Mouse (Mus musculus): ENCODE measurements at regions not wholly inside any gene's neighbourhood (a gene's known extent, or its start where the extent isn't known, plus 50 kb on each side); places are given as distances from the start of the nearest gene placed in this dataset.

DNA sequence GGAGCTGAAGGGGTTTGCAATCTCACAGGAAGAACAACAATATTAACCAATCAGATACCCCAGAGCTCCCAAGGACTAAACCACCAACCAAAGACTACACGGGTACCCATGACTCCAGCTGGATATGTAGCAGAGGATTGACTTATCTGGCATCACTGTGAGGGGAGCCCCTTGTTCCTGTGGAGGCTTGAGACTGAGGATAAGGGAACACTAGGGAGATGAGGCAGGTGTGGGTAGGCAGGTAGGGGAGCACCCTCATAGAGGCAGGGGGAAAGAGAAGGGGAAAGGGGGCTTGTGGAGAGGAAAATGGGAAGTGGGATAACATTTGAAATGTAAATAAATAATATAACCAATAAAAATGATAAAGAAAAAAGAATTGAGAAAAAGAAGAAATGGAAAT lies 134.8 kb downstream of the G6pd2 start:
- H3K9ac ChIP-seq, result no peak overlapping the region
- no peak for ATAC-seq (ENCODE audit: low FRiP score)
- H3K4me3 ChIP-seq, result no peak overlapping the region
- H3K27ac ChIP-seq, result no peak overlapping the region
- H3K4me2 ChIP-seq (replicated peaks), result no peak overlapping the region
- no peaks in the 10 kb centered on the region for H3K9me3 ChIP-seq (replicated peaks)
- H3K36me3 ChIP-seq, result no peaks in the 10 kb centered on the region
- WGBS, result 88% methylated on average over 1 of the region's 1 CpGs
- no peaks in the 10 kb centered on the region for H3K27me3 ChIP-seq
- no peaks in the 10 kb centered on the region for H3K4me1 ChIP-seq

DNA sequence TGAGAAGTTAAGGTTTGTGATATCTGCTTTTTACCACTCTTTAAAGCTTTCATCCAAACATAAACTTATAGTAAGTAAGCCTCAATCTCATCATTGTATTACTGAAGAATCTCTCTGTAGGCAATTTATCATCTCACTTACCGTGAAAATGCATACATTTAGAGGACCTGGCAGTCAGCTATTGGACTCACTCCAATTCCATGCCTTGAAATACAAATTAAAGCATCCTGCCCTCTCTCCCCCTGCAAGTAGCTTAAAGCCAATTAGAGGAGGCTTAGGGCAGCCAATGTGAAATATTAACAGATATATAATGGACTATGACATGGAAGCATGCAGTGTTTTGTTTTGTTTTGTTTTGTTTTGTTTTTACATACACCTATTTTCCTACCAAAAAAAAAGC lies 176.6 kb downstream of the G6pd2 start:
- H3K4me2 ChIP-seq (replicated peaks), result no peak overlapping the region
- no peaks in the 10 kb centered on the region for H3K27me3 ChIP-seq
- no peak overlapping the region for H3K4me3 ChIP-seq
- H3K9me3 ChIP-seq (replicated peaks), result no peaks in the 10 kb centered on the region
- ATAC-seq (ENCODE audit: low FRiP score), result no peak
- 75% methylated on average over 1 of the region's 1 CpGs for WGBS
- H3K27ac ChIP-seq, result no peak overlapping the region
- H3K9ac ChIP-seq, result no peak overlapping the region
- no peaks in the 10 kb centered on the region for H3K4me1 ChIP-seq
- no peaks in the 10 kb centered on the region for H3K36me3 ChIP-seq

GRCm38 (mm10) chr5:62019506-62019905 lies 210.9 kb downstream of the G6pd2 start:
- 79% methylated on average over 4 of the region's 4 CpGs for WGBS
- no peaks in the 10 kb centered on the region for H3K27me3 ChIP-seq
- no peak for ATAC-seq (ENCODE audit: low FRiP score)

GRCm38 (mm10) chr5:62020260-62020659 lies 211.6 kb downstream of the G6pd2 start:
- Histone ChIP-seq H3K4me3 (no peak overlapping the region), H3K27me3 (no peaks in the 10 kb centered on the region), H3K4me1 (no peaks in the 10 kb centered on the region), H3K9me3 (replicated peaks) (no peaks in the 10 kb centered on the region), H3K27ac (no peak overlapping the region), H3K4me2 (replicated peaks) (no peak overlapping the region), H3K9ac (no peak overlapping the region), H3K36me3 (no peaks in the 10 kb centered on the region)
- ATAC-seq (ENCODE audit: low FRiP score), result no peak

More at GRCm38 (mm10) chr5:62019506-62019905, 210.9 kb downstream of the G6pd2 start:
- H3K9me3 ChIP-seq (replicated peaks), result no peaks in the 10 kb centered on the region
- H3K27ac ChIP-seq, result no peak overlapping the region
- no peak overlapping the region for H3K4me2 ChIP-seq (replicated peaks)
- H3K9ac ChIP-seq, result no peak overlapping the region
- no peaks in the 10 kb centered on the region for H3K36me3 ChIP-seq
- H3K4me3 ChIP-seq, result no peak overlapping the region
- no peaks in the 10 kb centered on the region for H3K4me1 ChIP-seq

GRCm38 (mm10) chr5:62041475-62041874 lies 232.9 kb downstream of the G6pd2 start:
- no peaks in the 10 kb centered on the region for H3K4me1 ChIP-seq
- no peak overlapping the region for H3K27ac ChIP-seq
- H3K9me3 ChIP-seq (replicated peaks), result no peaks in the 10 kb centered on the region
- H3K4me2 ChIP-seq (replicated peaks), result no peak overlapping the region
- no peak for ATAC-seq (ENCODE audit: low FRiP score)
- 81% methylated on average over 2 of the region's 2 CpGs for WGBS
- no peaks in the 10 kb centered on the region for H3K36me3 ChIP-seq
- H3K27me3 ChIP-seq, result no peaks in the 10 kb centered on the region
- H3K4me3 ChIP-seq, result no peak overlapping the region
- H3K9ac ChIP-seq, result no peak overlapping the region

- no peak overlapping the region for H3K27ac ChIP-seq
- H3K9ac ChIP-seq, result no peak overlapping the region
- no peaks in the 10 kb centered on the region for H3K27me3 ChIP-seq
- H3K4me3 ChIP-seq, result no peak overlapping the region
- 69% methylated on average over 2 of the region's 2 CpGs for WGBS
- H3K9me3 ChIP-seq (replicated peaks), result no peaks in the 10 kb centered on the region
- H3K4me1 ChIP-seq, result no peaks in the 10 kb centered on the region
- no peak for ATAC-seq (ENCODE audit: low FRiP score)
- no peaks in the 10 kb centered on the region for H3K36me3 ChIP-seq
- no peak overlapping the region for H3K4me2 ChIP-seq (replicated peaks)
Measured at GRCm38 (mm10) chr5:62043678-62044077, 235.1 kb downstream of the G6pd2 start.

DNA sequence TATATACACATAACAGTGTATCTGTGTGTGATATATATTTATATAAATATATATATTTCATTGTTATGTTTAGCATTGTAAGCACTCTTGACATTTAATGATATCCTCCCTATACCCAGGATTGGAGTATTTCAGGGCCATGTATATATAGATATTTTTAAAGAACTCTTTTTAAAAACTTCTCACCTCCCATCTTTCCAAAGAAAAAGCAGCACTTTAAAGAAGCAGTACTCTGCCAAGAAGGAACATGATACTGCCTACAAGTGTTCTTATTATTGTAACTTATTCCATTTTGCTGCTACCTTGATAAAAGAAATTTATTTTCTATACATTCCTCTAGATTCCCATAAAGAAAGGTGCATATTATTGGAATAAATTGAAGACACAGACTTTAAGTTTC lies 270.4 kb downstream of the G6pd2 start:
- H3K27ac ChIP-seq, result no peak overlapping the region
- no peak overlapping the region for H3K9ac ChIP-seq
- H3K9me3 ChIP-seq (replicated peaks), result no peaks in the 10 kb centered on the region
- no peak overlapping the region for H3K4me2 ChIP-seq (replicated peaks)
- H3K27me3 ChIP-seq, result no peaks in the 10 kb centered on the region
- ATAC-seq (ENCODE audit: low FRiP score), result no peak
- no peaks in the 10 kb centered on the region for H3K36me3 ChIP-seq
- H3K4me1 ChIP-seq, result no peaks in the 10 kb centered on the region
- H3K4me3 ChIP-seq, result no peak overlapping the region

- no peak overlapping the region for H3K9ac ChIP-seq
- H3K36me3 ChIP-seq, result no peaks in the 10 kb centered on the region
- H3K27me3 ChIP-seq, result no peaks in the 10 kb centered on the region
- ATAC-seq (ENCODE audit: low FRiP score), result no peak
- no peak overlapping the region for H3K4me2 ChIP-seq (replicated peaks)
- H3K9me3 ChIP-seq (replicated peaks), result no peaks in the 10 kb centered on the region
- no peak overlapping the region for H3K4me3 ChIP-seq
- H3K4me1 ChIP-seq, result no peaks in the 10 kb centered on the region
- H3K27ac ChIP-seq, result no peak overlapping the region
- WGBS, result 85% methylated on average over 1 of the region's 1 CpGs
Measured at GRCm38 (mm10) chr5:62089538-62089937, 280.9 kb downstream of the G6pd2 start.

GRCm38 (mm10) chr5:62096052-62096451 lies 287.4 kb downstream of the G6pd2 start:
- H3K9ac ChIP-seq, result no peak overlapping the region
- no peak overlapping the region for H3K4me3 ChIP-seq
- H3K4me1 ChIP-seq, result no peaks in the 10 kb centered on the region
- no peaks in the 10 kb centered on the region for H3K36me3 ChIP-seq
- H3K4me2 ChIP-seq (replicated peaks), result no peak overlapping the region
- no peak overlapping the region for H3K27ac ChIP-seq
- no peaks in the 10 kb centered on the region for H3K27me3 ChIP-seq
- H3K9me3 ChIP-seq (replicated peaks), result no peaks in the 10 kb centered on the region
- no peak for ATAC-seq (ENCODE audit: low FRiP score)

DNA sequence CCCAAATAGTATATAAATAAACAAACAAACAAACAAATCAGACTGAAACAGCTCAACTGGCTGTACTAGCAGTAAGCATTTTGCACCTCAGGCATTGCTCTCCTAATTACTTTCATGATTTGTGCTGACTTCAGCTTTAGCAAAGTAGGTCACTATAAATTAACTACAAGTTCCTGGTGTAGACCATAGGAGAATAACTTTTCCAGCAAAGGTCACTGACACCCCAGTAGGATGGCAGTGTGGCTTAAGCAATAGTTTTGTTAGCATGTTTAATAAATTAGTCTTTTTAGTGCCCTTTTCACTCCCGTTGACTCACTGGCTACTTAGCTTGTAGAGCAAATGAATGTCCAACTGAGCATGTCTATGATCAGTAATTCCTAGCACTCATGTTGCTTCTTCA lies 304.6 kb downstream of the G6pd2 start:
- H3K36me3 ChIP-seq, result no peaks in the 10 kb centered on the region
- 79% methylated on average over 1 of the region's 1 CpGs for WGBS
- no peak for ATAC-seq (ENCODE audit: low FRiP score)
- no peak overlapping the region for H3K4me3 ChIP-seq
- no peak overlapping the region for H3K9ac ChIP-seq
- no peak overlapping the region for H3K27ac ChIP-seq
- H3K27me3 ChIP-seq, result no peaks in the 10 kb centered on the region
- H3K4me1 ChIP-seq, result no peaks in the 10 kb centered on the region
- H3K4me2 ChIP-seq (replicated peaks), result no peak overlapping the region
- no peaks in the 10 kb centered on the region for H3K9me3 ChIP-seq (replicated peaks)

- Histone ChIP-seq H3K27me3 (no peaks in the 10 kb centered on the region), H3K9me3 (replicated peaks) (no peaks in the 10 kb centered on the region), H3K4me2 (replicated peaks) (no peak overlapping the region), H3K27ac (no peak overlapping the region), H3K9ac (no peak overlapping the region), H3K4me1 (no peaks in the 10 kb centered on the region), H3K4me3 (no peak overlapping the region), H3K36me3 (no peaks in the 10 kb centered on the region)
- no peak for ATAC-seq (ENCODE audit: low FRiP score)
- 98% methylated on average over 1 of the region's 1 CpGs for WGBS
Measured at GRCm38 (mm10) chr5:62113664-62114063, 305.0 kb downstream of the G6pd2 start.

- H3K27ac ChIP-seq, result no peak overlapping the region
- H3K9ac ChIP-seq, result no peak overlapping the region
- no peaks in the 10 kb centered on the region for H3K36me3 ChIP-seq
- no peaks in the 10 kb centered on the region for H3K9me3 ChIP-seq (replicated peaks)
- H3K4me2 ChIP-seq (replicated peaks), result no peak overlapping the region
- no peak for ATAC-seq (ENCODE audit: low FRiP score)
- H3K4me3 ChIP-seq, result no peak overlapping the region
- H3K27me3 ChIP-seq, result no peaks in the 10 kb centered on the region
- no peaks in the 10 kb centered on the region for H3K4me1 ChIP-seq
Measured at GRCm38 (mm10) chr5:62145178-62145577, 336.6 kb downstream of the G6pd2 start.

DNA sequence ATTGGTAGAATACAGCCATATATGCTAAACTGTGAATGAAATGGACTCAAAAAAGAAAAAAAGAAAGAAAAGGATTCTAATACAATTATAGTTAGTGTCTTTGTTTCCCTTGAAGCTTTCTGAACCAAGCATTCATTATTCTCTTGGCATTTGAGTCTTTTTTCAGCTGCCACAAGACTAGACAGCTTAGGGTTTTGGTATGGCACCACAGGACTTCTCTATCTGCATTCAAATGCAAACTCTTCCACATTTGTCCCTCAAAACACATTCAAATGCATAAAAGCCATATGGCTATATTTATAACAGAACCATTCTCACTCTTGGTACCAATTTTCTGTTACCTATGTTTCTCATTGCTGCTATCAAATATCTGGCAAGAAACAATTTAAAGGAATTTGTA lies 338.8 kb downstream of the G6pd2 start:
- Histone ChIP-seq H3K27me3 (no peaks in the 10 kb centered on the region), H3K4me3 (no peak overlapping the region), H3K27ac (no peak overlapping the region), H3K36me3 (no peaks in the 10 kb centered on the region), H3K9me3 (replicated peaks) (no peaks in the 10 kb centered on the region), H3K4me2 (replicated peaks) (no peak overlapping the region), H3K4me1 (no peaks in the 10 kb centered on the region), H3K9ac (no peak overlapping the region)
- no peak for ATAC-seq (ENCODE audit: low FRiP score)

DNA sequence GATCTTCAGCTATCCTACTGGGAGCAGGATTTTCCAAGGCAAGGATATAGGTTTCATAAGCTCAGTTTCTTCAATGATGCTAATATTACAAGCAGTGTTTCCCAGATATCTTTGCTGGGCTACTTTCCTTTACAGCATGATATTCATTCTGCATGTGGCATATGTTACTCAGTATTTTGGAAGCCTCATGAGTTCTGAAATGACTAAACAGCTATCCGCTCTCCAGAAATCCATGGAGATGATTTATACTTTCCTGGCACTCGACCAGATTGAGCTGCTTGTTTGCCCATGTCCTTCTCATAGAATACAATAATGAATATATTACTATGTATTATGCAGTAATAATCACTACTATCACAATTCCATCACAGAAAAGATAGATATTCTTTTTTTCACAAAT lies 351.9 kb downstream of the G6pd2 start:
- WGBS, result 82% methylated on average over 2 of the region's 2 CpGs
- H3K36me3 ChIP-seq, result no peaks in the 10 kb centered on the region
- no peak overlapping the region for H3K27ac ChIP-seq
- no peaks in the 10 kb centered on the region for H3K4me1 ChIP-seq
- H3K9ac ChIP-seq, result no peak overlapping the region
- H3K4me3 ChIP-seq, result no peak overlapping the region
- no peak for ATAC-seq (ENCODE audit: low FRiP score)
- H3K9me3 ChIP-seq (replicated peaks), result no peaks in the 10 kb centered on the region
- no peak overlapping the region for H3K4me2 ChIP-seq (replicated peaks)
- H3K27me3 ChIP-seq, result no peaks in the 10 kb centered on the region

Data from hindbrain, embryonic 12.5 days (tissue).